Mouse (Mus musculus): ENCODE data around the gene Zfp207. TPM values are rescaled to one million over a fixed set of nuclear protein-coding genes. Genes with fewer than 3 reads are reported as not detected.
"Not testable (repeated sequence)": the region's sequence is repeated elsewhere in the genome, so short reads cannot be mapped to it uniquely, and the experiment has no call there.

Gene Zfp207
- 100 to 1,000 TPM; 192 to 194 TPM for total RNA-seq (2021)
- long read RNA-seq, experiment 1, transcript Zfp207-201 (11 exons, 2,245 nt) = minor isoform, 11 of 51 reads
- long read RNA-seq, experiment 1, transcript Zfp207-202 (12 exons, 1,562 nt) = major isoform, 18 of 51 reads
- long read RNA-seq, experiment 1, partial matches to known transcripts = 10 of 51 reads
- long read RNA-seq, experiment 1, other reads (novel, unspliced or antisense) = 11 of 51 reads
- long read RNA-seq, experiment 2, transcript Zfp207-202 (12 exons, 1,562 nt) = major isoform, 35 of 96 reads
- long read RNA-seq, experiment 2, transcript Zfp207-201 (11 exons, 2,245 nt) = minor isoform, 24 of 96 reads
- long read RNA-seq, experiment 2, partial matches to known transcripts = 9 of 96 reads
- long read RNA-seq, experiment 2, other reads (novel, unspliced or antisense) = 28 of 96 reads

DNA sequence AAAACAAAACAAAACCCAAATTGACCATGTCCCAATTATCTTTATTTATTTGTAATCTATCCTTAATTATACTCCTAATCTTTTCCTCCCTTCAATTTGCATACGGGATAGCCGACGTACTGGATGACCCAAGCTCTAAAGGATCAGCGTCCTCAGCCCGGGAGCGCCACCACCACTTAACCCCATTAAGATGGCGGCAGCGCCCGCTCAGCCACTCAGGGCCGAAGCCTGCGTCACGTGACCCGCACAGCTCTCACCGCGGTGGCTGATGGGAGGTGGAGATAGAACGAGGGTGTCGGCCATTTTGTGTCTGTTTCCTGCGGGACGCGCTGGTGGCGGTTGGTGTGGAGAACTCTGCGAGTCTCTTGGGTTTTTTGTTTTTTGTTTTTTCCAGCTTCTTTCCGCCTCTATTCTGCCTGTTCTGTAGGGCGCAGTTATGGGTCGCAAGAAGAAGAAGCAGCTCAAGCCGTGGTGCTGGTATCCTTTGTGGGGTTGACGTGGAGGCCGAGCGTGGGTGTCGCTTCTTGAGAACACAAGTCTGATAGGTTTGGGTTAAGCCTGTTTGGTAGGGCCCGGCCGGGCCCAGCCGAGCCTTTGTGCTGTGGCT is at the start of gene Zfp207:
TSS of gene Zfp207 (plus strand) at position 261 of the 607 bp plus-strand sequence.
- peak; percentile 93 to 97 for DNase-seq (ENCODE audit: low spot score in 2 of 2)

DNA sequence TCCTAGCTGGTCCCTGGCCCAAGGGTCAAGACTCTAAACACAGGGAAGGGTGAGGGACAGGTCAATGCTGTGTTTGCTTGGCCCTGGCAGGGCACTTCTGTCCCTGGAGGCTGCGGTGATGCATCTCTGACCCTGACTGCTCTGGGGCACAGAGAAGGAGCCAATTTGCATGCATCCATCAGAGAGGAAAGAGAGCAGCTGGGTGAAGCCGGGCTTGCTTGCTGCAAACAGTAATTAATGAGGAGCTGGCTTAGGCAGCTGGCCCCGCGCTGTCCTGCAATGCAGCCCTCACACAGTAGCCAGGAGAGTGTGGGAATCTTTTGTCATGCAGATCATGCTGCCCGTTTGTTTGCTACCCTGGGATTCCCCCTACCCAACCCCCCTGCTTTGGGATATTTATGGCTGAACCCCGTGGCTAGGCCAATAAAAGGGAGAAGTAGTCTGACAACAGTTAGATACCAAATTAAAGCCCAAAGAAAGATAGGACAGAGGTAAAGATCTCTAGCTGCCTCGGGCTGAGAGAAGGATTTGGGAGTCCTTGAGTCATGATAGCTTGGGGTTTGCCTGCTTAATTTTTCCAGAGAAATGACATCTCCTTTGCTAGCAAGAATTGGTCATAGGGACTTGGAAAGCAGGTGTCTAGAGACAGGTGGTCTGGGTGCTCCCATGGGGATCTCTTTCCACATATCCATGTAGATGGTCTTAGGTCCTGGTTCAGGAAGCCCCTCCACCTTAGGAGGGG is 47.3 kb upstream of the Zfp207 start:
- DNase-seq (ENCODE audit: low spot score in 2 of 2) = no peak

GRCm38 (mm10) chr11:80336351-80336730 is 46.7 kb upstream of the Zfp207 start:
- no peak for DNase-seq (ENCODE audit: low spot score in 2 of 2)

GRCm38 (mm10) chr11:80342482-80342881 is 40.6 kb upstream of the Zfp207 start:
- DNase-seq (ENCODE audit: low spot score in 2 of 2) = no peak

GRCm38 (mm10) chr11:80351832-80352430 is 31.1 kb upstream of the Zfp207 start:
- peak; percentile 68 to 76 for DNase-seq (ENCODE audit: low spot score in 2 of 2)

DNA sequence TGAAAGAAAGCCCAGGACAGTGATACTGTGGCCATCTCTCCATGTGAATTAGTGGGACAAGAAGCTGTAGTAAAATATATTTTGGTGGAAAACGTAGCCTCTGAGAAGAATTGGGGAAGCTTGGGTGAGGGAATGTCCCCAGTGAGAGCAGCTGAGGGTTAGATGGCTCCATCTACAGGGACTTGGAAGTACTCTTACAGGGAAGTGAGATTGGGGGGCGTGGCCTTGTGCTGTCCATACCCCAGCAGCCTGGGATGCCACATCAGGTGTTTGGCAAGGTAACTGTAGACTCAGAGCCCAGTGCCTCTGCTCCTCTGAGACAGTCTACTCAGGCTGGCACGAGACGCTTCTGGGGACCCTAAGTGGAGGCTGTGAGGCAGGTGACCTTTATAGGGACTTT is 28.2 kb upstream of the Zfp207 start:
- DNase-seq (ENCODE audit: low spot score in 2 of 2) = no peak

DNA sequence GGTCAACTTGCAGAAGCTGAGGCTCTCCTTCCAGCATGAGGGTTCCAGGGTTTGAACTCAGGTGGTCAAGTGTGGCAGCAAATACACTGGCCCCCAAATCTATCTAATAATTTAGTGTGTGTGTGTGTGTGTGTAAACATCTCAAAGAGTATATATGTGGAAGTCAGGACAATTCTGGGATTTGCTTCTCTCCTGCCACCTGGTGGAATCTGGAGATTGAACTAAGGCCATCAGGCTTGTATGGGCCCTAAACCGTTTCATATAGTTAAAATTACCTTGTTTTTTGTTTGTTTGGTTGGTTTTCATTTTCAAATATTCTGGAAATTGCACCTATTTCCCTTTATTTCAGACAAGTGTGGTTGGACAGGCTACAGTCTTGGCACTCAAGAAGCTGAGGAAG is 14.1 kb upstream of the Zfp207 start:
- no peak for DNase-seq (ENCODE audit: low spot score in 2 of 2)

DNA sequence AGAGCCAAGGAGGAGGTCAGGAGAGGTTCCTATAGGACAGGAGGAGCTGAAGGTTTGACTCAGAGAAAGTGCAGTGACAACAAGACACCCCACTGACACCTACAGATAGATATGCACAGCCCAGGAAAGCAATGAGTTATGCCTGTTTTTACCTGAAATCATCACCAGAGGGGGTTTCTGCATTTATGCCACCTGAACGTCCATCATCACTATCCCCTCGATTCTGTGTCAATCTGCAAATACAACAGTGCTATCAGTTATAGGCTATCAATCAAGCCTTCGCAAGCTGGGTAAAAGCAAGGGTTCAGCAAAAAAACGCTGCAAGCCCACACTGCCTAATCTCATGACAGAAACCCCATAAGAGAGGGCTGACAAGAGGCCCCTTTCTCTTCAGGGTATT is 6.4 kb upstream of the Zfp207 start:
- DNase-seq (ENCODE audit: low spot score in 2 of 2) = no peak

- DNase-seq (ENCODE audit: low spot score in 2 of 2) = peak; percentile 62 to 71
These were observed 5.2 kb upstream of the Zfp207 start, which contains the start of gene 5730455P16Rik for GRCm38 (mm10) chr11:80377712-80378451. Gene 5730455P16Rik, minus strand, starts transcription at chr11:80378034.

- not testable (repeated sequence) for DNase-seq (ENCODE audit: low spot score in 2 of 2)
These were observed 4.5 kb upstream of the Zfp207 start for GRCm38 (mm10) chr11:80378452-80379068.

GRCm38 (mm10) chr11:80379184-80379583 is 3.9 kb upstream of the Zfp207 start:
- not testable (repeated sequence) for DNase-seq (ENCODE audit: low spot score in 2 of 2)

DNA sequence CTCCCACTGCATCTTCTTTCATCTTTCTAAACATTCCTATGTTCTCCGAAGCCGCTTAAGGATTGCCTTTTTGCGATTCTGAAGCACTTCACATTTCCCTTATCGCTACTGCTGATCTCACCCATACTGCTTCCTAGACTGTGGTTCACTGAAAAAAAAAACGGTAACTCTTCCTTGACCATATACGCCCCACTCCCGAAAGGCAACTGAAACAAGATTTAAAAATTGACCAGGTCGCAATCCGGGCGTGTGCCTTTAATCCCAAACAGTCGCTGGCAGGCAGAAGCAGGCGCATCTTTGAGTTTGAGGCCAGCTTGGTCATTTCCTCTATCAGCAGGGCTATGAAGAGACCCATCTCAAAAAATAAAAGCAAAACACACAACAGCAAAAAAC is 457 bp upstream of the Zfp207 start:
- DNase-seq (ENCODE audit: low spot score in 2 of 2) = no peak

DNA sequence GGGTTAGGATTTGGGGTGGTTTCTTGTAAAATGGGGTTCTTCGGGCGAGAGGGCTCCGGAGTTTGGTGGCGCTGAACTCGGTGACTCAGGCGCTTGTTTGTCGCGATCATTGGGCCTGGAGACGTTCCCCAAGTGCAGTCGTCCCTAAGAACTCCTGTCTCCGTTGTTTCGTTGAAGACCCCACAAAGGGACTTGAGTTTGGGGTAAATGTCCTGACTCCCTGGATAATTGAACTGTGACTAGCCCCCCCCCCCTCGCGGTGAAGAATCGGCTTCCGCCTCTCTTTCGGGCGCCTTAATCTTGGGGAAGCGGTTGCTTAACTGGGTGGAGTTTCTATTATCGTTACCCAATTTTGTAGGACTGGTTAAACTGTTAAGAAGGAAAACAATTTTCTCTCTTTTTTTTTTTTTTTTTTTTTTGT is 557 bp downstream of the Zfp207 start:
- no peak for DNase-seq (ENCODE audit: low spot score in 2 of 2)

GRCm38 (mm10) chr11:80384461-80384860 is 1.4 kb downstream of the Zfp207 start:
- no peak for DNase-seq (ENCODE audit: low spot score in 2 of 2)

GRCm38 (mm10) chr11:80385055-80385454 is 2.0 kb downstream of the Zfp207 start:
- DNase-seq (ENCODE audit: low spot score in 2 of 2) = no peak

DNA sequence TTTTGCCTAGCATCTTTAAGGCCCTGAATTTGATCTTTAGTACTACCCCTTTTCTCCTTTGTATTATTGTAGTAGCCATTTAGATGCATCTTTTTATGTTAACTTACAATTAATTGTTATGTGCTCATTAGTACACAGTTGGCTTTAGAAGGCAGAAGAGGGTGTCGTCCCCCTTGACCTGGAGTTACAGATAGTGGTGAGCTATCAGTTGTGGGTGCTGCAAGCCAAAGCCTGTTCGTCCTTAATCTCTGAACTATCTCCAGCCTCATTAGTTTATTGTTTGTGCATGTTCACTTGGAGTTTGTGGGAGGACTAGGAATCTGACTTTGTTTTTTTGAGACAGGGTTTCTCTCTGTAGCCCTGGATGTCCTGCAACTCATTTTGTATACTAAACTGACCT is 3.7 kb downstream of the Zfp207 start:
- no peak for DNase-seq (ENCODE audit: low spot score in 2 of 2)

DNA sequence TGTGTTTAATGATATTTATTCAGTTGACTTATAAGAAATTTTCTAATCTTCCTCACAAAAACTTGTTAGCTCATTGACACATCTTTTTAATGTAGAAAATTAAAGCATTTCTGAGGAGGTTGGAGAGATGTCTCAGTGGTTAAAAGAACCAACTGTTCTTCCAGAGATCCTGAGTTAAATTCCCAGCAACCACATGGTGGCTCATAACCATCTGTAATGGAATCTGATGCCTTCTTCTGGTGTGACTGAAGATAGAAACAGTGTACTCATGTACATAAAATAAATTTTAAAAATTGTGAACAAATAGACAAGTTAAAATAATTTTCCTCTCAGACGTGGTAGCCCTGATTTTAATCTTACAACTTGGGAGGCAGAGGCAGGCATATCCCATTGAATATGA is 6.8 kb downstream of the Zfp207 start:
- no peak for DNase-seq (ENCODE audit: low spot score in 2 of 2)

- DNase-seq (ENCODE audit: low spot score in 2 of 2) = no peak
These were observed 8.5 kb downstream of the Zfp207 start for GRCm38 (mm10) chr11:80391407-80392120.

DNA sequence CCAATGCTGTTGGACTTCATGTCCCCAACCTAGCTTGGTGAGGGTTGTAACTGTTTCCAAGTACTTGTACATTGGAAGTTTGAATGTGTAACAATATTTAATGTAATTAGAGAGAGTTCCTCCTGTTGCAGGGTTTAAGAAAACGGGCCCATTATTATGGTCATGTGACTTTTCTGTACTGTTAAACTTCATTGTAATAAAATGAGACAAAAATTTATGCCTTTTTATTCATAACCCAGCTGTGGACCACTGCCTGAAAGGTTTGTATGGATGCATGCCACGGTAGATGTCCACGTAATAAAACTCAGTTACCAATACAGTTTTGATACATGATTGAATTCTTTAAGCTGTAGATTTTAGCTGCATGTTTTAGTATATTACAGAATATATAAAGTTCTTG is 12.9 kb downstream of the Zfp207 start:
- no peak for DNase-seq (ENCODE audit: low spot score in 2 of 2)

- no peak for DNase-seq (ENCODE audit: low spot score in 2 of 2)
These were observed 13.5 kb downstream of the Zfp207 start for GRCm38 (mm10) chr11:80396617-80397016.
